Mouse (Mus musculus) liver, embryonic 16.5 days (tissue): ENCODE data around the gene Rbfox1. TPM values are rescaled to one million over a fixed set of nuclear protein-coding genes. Genes with fewer than 3 reads are reported as not detected.
A peak's percentile ranks its signal among the peaks of the same experiment; 100 is the strongest.

ENCODE experiments used
- ATAC-seq: fragments of 200-750 bp; cut with Nextera tagmentation; 2 replicates; pipeline ENCODE4 v1.8.0; 2017; ENCODE audit warnings: low read depth, mild to moderate bottlenecking, moderate number of reproducible peaks, moderate library complexity
- H3K27ac ChIP-seq: fragments of 300-500 bp; sonication (generic); 2 replicates; pipeline ENCODE4 v1.5.1; 2014; ENCODE audit warnings: mild to moderate bottlenecking, low read length
- H3K27me3 ChIP-seq: fragments of 300-500 bp; sonication (generic); 2 replicates; pipeline ENCODE4 v1.6.1; 2014; ENCODE audit warnings: low read depth, low read length, mixed read lengths; ENCODE audit not compliant: control insufficient read depth, insufficient read depth
- H3K36me3 ChIP-seq: fragments of 300-500 bp; sonication (generic); 2 replicates; pipeline ENCODE4 v1.6.1; 2014; ENCODE audit warnings: mild to moderate bottlenecking; ENCODE audit not compliant: control insufficient read depth, insufficient read depth
- H3K4me1 ChIP-seq: fragments of 300-500 bp; sonication (generic); 2 replicates; pipeline ENCODE4 v1.6.1; 2014; ENCODE audit warnings: low read depth, low read length, mixed read lengths; ENCODE audit not compliant: control insufficient read depth
- H3K4me2 ChIP-seq: fragments of 300-500 bp; sonication (generic); 2 replicates; pipeline ENCODE4 v1.6.1; 2014; ENCODE audit warnings: low read depth, low read length, mixed read lengths
- H3K4me3 ChIP-seq: fragments of 300-500 bp; sonication (generic); 2 replicates; pipeline ENCODE4 v1.5.1; 2014; ENCODE audit warnings: low read depth, mild to moderate bottlenecking, low read length
- H3K9ac ChIP-seq: fragments of 300-500 bp; sonication (generic); 2 replicates; pipeline ENCODE4 v1.6.1; 2014; ENCODE audit warnings: low read depth, low read length
- H3K9me3 ChIP-seq: fragments of 300-500 bp; sonication (generic); replicated peaks from 2 replicates; pipeline ENCODE4 v1.6.1; 2016; ENCODE audit warnings: low read length; ENCODE audit not compliant: control insufficient read depth
- WGBS: fragments of 180-500 bp; shearing (Covaris S2); extraction: QIAGEN DNeasy Blood & Tissue Kit; methylation state at CpG from one replicate; pipeline ENCODE4 v1.1.7; 2014; ENCODE audit not compliant: insufficient replicate concordance; 5-methylcytosine and 5-hydroxymethylcytosine counted together
- polyA plus RNA-seq: library from polyadenylated mRNA; unstranded; fragments of >200 nt; fragmentation: Nextera tagmentation; extraction: Ambion mirVana; gene quantifications from 2 replicates; pipeline ENCODE4 v1.2.1, GENCODE M21; 2015

Rbfox1 gene
- polyA plus RNA-seq, 1 experiment from 2014 or later = 0.38 TPM

DNA sequence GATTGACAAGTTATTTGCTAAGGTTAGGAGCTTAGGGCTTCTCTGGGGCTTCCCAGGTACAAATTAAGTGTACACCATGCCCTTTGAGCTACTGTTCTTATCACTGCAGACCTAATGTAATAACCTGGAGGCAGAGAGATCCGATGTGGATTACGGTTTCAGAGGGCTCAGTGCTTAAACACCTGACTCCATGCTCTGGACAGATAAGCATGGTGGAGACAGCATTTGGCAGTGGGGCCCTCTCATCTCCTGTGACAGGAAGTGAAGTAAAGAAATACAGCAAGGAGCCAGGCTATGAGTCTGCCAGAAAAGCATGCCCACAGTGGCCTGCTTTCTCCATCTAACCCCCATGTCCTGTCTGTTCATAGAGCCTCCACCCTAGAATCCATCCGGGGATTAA lies 213.0 kb downstream of the Rbfox1 start:
- Histone ChIP-seq H3K4me2 (no peak overlapping the region), H3K4me1 (peaks cover 48% of the 10 kb centered on the region), H3K36me3 (no peaks in the 10 kb centered on the region), H3K9ac (no peak overlapping the region), H3K4me3 (no peak overlapping the region), H3K27me3 (no peaks in the 10 kb centered on the region), H3K9me3 (no peaks in the 10 kb centered on the region), H3K27ac (peak overlapping the region; percentile 41; the same call in 1 of the 2 replicates)
- ATAC-seq = peak; percentile 22
- WGBS = 56% methylated on average over 3 of the region's 3 CpGs

DNA sequence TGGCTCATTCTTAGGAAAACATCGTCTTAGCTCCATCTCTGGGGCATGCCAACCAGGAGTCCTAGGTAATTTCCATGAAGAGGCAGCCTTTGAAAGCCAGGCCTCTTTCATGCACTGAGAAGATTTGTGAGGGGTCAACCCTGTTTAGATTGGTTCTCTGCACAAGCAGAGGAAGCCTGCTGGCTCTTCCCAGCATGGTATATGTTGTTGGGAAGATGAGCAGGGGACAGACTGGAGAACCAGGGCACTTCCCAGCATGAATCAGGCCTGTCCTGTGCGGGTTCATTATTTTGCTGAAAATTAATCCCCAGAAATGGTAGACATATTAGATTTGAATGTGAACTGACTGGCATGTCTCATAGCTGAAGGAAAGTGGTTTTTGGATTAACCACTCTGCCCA lies 214.4 kb downstream of the Rbfox1 start:
- H3K27ac ChIP-seq = no peak overlapping the region
- H3K9me3 ChIP-seq = no peaks in the 10 kb centered on the region
- no peak for ATAC-seq
- H3K9ac ChIP-seq = no peak overlapping the region
- no peaks in the 10 kb centered on the region for H3K27me3 ChIP-seq
- H3K4me3 ChIP-seq = no peak overlapping the region
- 57% methylated on average over 2 of the region's 2 CpGs for WGBS
- H3K4me2 ChIP-seq = no peak overlapping the region
- H3K36me3 ChIP-seq = no peaks in the 10 kb centered on the region
- peaks cover 39% of the 10 kb centered on the region for H3K4me1 ChIP-seq

GRCm38 (mm10) chr16:6100421-6100877 lies 215.3 kb downstream of the Rbfox1 start:
- Histone ChIP-seq H3K9ac (no peak overlapping the region), H3K27ac (peak overlapping the region; percentile 12; the same call in 1 of the 2 replicates), H3K4me1 (peaks cover 31% of the 10 kb centered on the region), H3K4me3 (no peak overlapping the region), H3K4me2 (no peak overlapping the region), H3K9me3 (no peaks in the 10 kb centered on the region), H3K36me3 (no peaks in the 10 kb centered on the region), H3K27me3 (no peaks in the 10 kb centered on the region)
- no peak for ATAC-seq
- WGBS = 41% methylated on average over 5 of the region's 5 CpGs

DNA sequence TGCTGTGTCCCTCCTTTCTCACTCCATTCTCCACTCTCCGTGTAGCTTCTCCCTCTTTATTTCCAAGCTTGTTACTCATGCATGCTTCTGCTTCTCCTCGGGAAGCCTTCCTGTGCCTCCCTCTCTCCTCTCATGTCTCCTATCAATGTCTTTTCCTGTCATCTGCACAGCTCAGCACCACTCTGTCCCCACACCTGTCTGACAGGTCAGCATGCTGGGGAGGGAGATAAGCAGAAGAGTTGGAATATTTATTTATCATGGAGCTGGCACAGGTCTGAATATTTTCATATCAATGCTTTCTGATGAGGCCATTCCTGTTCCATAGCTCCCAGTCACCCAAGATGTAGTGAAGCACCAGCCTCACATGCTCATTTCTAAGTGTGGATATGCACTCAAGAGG lies 218.6 kb downstream of the Rbfox1 start:
- 55% methylated on average over 2 of the region's 2 CpGs for WGBS

GRCm38 (mm10) chr16:6110121-6110520 lies 225.0 kb downstream of the Rbfox1 start:
- ATAC-seq = peak; percentile 45; the same call in 1 of the 2 replicates
- no peak overlapping the region for H3K4me2 ChIP-seq
- H3K36me3 ChIP-seq = no peaks in the 10 kb centered on the region
- no peak overlapping the region for H3K9ac ChIP-seq
- no peak overlapping the region; the same call in 1 of the 2 replicates for H3K27ac ChIP-seq
- WGBS = 64% methylated on average over 3 of the region's 3 CpGs
- H3K9me3 ChIP-seq = no peaks in the 10 kb centered on the region; the same call in 1 of the 2 replicates
- H3K27me3 ChIP-seq = no peaks in the 10 kb centered on the region
- H3K4me3 ChIP-seq = no peak overlapping the region
- peaks cover 2% of the 10 kb centered on the region; the same call in 1 of the 2 replicates for H3K4me1 ChIP-seq

More for the DNA sequence above, 218.6 kb downstream of the Rbfox1 start:
- no peaks in the 10 kb centered on the region for H3K36me3 ChIP-seq
- no peaks in the 10 kb centered on the region for H3K27me3 ChIP-seq
- H3K4me1 ChIP-seq = peaks cover 5% of the 10 kb centered on the region; the same call in 1 of the 2 replicates
- no peak overlapping the region for H3K4me2 ChIP-seq
- no peak overlapping the region for H3K27ac ChIP-seq
- no peak overlapping the region for H3K9ac ChIP-seq
- H3K9me3 ChIP-seq = no peaks in the 10 kb centered on the region
- H3K4me3 ChIP-seq = no peak overlapping the region
- peak; percentile 37; the same call in 1 of the 2 replicates for ATAC-seq

- no peak overlapping the region for H3K4me2 ChIP-seq
- no peak overlapping the region for H3K27ac ChIP-seq
- no peaks in the 10 kb centered on the region for H3K27me3 ChIP-seq
- H3K4me3 ChIP-seq = no peak overlapping the region
- no peak for ATAC-seq
- no peaks in the 10 kb centered on the region; the same call in 1 of the 2 replicates for H3K9me3 ChIP-seq
- no peaks in the 10 kb centered on the region for H3K36me3 ChIP-seq
- WGBS = 21% methylated on average over 5 of the region's 5 CpGs
- no peak overlapping the region for H3K9ac ChIP-seq
- H3K4me1 ChIP-seq = peaks cover 2% of the 10 kb centered on the region; the same call in 1 of the 2 replicates
Observed at GRCm38 (mm10) chr16:6113836-6114475, 228.8 kb downstream of the Rbfox1 start.

DNA sequence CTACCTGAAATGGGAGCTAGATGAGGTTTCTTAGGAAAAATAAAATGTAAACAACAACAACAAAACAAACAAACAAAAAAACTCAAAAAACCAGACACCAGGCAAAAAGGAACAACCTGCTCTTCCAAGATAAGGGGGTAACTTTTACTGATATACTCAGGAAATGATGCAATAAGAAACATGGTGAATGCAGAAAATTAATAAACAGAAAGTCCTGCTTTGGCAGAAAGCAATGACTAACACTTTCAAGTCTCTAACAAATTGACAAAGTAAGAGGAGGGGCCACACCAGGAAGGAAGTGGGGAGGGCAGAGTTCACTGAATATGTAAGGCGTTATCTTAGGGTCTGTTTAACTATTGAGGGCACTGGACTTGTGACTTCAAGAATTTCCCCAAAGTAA lies 234.3 kb downstream of the Rbfox1 start:
- WGBS = 7% methylated on average over 1 of the region's 1 CpGs
- H3K27me3 ChIP-seq = no peaks in the 10 kb centered on the region
- H3K4me3 ChIP-seq = no peak overlapping the region
- ATAC-seq = peak; percentile 58
- H3K36me3 ChIP-seq = no peaks in the 10 kb centered on the region
- no peak overlapping the region for H3K27ac ChIP-seq
- no peaks in the 10 kb centered on the region; the same call in 1 of the 2 replicates for H3K4me1 ChIP-seq
- no peaks in the 10 kb centered on the region for H3K9me3 ChIP-seq
- H3K9ac ChIP-seq = no peak overlapping the region
- H3K4me2 ChIP-seq = no peak overlapping the region

GRCm38 (mm10) chr16:6121232-6121631 lies 236.1 kb downstream of the Rbfox1 start:
- ATAC-seq = no peak
- 80% methylated on average over 4 of the region's 4 CpGs for WGBS
- Histone ChIP-seq H3K9me3 (no peaks in the 10 kb centered on the region), H3K9ac (no peak overlapping the region), H3K4me2 (no peak overlapping the region), H3K27ac (no peak overlapping the region), H3K4me1 (no peaks in the 10 kb centered on the region; the same call in 1 of the 2 replicates), H3K27me3 (no peaks in the 10 kb centered on the region), H3K36me3 (no peaks in the 10 kb centered on the region), H3K4me3 (no peak overlapping the region)

GRCm38 (mm10) chr16:6122859-6123258 lies 237.7 kb downstream of the Rbfox1 start:
- H3K4me2 ChIP-seq = no peak overlapping the region
- no peaks in the 10 kb centered on the region; the same call in 1 of the 2 replicates for H3K4me1 ChIP-seq
- H3K27ac ChIP-seq = no peak overlapping the region
- H3K9ac ChIP-seq = no peak overlapping the region
- 0 out of 2 replicates have a peak, but pooled peaks have one; percentile 8 for ATAC-seq
- no peaks in the 10 kb centered on the region for H3K36me3 ChIP-seq
- no peak overlapping the region for H3K4me3 ChIP-seq
- no peaks in the 10 kb centered on the region for H3K27me3 ChIP-seq
- no peaks in the 10 kb centered on the region for H3K9me3 ChIP-seq
- WGBS = 86% methylated on average over 22 of the region's 22 CpGs
